Mouse (Mus musculus) kidney, postnatal 14 days (tissue): ENCODE data around the gene Ubqln3.

Source experiments
- DNase-seq: peaks from one replicate; pipeline ENCODE4 v3.0.0; 2022; ENCODE audit warnings: mixed read lengths

Ubqln3 gene

DNA sequence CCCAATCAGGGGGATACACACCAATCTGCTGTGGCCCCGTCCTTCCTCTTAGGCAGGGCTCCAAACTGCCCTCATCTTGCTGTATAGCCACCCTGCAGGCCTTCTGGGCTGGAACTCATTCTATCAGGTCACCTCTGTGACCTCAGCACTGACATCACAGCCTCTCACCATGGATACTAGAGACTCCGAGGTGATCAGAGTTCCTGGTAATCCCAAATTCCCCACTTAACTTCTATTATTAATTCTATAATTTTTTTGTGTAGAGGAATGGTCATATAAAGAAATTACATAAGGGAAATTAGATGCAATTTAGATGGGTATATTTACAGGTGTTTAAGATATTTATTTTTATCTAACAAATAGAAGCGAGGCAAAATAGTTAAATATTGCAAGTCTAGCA is at the start of gene Ubqln3:
Gene Ubqln3, minus strand, starts transcription at position 101 of the 400 bp plus-strand sequence.
- no peak for DNase-seq

DNA sequence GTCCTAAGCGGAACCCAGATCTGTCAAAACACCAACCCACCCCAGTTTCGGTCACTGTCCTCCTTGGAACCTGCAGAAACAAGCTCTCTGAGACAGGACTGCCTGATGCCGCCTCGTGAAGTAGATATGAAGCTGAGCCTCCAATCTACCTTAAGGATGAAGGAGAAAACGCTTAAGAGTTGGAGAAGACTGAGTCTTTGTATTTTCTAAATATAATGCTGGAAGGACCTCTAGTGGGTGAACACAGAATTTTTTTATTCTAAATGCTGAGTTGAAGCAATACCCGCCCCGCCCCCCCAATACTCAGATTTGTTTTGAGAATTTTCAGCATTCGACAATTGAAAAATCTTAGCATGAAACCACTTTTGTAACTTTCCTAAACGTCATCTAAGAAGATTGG is 48.2 kb upstream of the Ubqln3 start:
- DNase-seq: no peak

DNA sequence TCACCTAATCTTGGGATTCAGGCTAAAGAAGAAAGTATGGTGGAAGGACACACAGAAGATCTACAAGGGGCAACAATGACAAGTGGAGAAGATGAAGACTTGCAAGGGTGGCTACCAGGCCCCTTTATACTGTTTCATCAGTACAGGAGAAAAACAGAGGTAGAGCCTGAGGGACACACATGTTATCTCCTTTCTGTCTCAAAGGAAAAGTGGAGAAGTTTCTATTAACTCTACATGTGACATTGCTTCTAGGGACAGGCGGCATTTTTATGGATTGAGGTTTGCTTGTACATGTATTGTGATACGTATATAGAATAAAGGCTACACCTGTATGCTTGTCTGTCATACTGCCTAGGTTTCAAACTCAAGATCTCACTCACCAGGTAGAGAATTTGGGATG is 40.2 kb upstream of the Ubqln3 start, which contains the start of gene Olfr648:
Gene Olfr648, minus strand, starts transcription at position 101 of the 400 bp plus-strand sequence.
- no peak for DNase-seq

DNA sequence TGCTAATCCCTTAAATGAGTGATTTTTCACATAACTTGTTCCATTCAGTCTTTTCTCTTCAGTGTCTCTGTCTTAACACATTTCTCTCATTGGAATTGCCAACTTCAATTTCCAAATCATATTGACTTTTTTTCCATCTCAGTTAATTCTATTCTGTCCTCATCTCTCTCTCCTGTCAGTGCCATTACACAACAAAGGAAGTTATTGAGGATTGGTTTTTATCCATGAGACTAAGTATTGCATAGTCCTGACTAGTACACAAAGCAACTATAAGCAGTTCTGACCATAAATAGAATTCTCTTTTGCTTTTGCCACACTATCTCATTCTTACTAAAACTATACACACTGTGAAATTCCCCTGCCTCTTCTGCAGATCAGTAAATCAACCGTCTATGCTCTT is 36.0 kb upstream of the Ubqln3 start:
- DNase-seq: no peak

DNA sequence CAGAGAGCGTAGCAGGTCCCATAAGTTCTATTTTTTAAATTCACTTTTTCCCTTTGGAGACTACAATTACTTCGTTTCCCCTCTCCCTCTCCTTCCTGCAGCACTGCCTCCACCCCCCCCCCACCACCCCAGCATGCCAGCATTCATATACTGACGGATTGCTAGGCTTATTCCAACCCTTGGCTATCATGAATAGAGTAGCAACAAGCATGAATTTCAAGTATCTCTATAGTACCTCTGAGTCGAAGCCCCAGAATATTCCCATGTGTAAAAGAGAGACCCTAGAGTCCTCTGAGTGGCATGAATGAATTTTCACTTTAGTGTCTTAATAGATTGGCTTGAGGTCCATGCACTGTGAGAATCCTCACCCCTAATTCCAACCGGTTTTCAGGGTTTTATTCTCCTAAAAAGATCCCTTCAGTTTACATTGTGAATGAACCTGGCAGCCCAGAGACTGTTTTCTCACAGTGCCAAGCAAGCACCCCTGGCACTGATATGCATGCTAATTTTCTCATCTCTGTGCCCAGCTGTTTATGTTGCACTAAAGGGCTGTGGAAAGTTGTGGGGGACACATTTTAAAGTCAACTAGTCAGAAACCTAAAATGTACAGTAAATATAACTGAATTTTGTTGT is 35.5 kb upstream of the Ubqln3 start:
- no peak for DNase-seq

DNA sequence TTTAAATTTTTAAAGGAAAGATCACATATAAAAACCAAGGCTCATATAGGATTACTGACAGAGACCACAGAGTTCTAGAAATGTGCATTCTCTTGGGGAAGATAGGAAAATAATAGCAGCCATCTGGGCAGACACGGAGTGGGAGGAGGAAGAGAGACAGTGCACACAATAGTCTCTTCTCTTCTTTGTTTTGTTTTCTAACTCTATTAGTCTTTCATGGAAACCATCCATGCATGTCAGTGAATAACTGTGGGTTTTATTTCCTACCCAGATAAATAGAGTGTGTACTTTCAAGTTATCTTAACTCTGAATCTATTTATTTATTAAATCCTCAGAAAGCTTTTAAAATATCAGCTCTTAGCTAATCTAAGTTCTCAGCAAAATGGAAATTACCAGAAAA is 32.0 kb upstream of the Ubqln3 start:
- no peak for DNase-seq

DNA sequence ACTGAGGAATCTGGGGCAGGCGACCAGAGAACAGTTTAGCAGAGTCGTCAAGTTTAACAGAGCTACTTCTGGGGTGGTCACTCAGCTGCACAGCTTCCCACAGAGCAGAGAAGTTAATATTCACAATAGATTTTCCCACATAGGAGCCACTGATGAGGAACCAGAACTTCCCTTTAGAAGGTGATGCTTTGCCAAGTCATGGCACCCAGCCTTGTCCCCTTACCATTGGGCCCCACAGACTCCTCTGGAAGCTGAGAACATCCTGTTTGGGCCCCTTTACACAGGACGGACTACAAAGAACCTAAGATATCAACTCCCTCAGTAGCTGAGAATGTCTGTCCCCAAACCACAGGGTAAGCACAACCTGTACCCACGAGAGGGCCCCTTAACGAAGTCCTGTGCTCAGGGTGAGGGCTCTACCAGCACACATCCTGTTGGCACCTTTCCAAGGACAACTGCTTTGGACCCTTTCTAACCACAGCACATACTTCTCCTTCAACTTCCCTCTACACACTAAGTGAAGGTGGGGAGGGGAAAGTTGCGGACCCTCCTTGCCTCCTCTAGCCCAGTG is 26.6 kb upstream of the Ubqln3 start:
- DNase-seq: no peak

DNA sequence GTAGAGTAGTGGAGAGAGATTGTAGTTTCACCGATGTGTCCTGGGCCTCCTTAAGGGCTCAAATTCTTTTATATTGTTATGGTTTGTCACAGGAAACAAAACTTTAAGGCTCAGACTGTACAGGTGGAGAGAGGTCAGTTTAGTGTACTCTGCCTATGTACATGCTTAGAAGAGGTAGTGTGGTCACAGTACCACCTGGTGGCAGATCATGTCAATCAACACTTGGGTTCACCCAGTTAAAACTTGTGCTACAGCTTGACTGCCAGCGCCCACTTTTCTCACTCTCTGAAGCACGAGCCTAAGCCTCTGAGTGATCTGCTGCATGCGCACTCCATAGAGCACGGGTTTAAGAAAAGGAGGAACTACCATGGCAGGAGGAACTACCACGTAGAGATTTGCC is 24.0 kb upstream of the Ubqln3 start:
- no peak for DNase-seq

DNA sequence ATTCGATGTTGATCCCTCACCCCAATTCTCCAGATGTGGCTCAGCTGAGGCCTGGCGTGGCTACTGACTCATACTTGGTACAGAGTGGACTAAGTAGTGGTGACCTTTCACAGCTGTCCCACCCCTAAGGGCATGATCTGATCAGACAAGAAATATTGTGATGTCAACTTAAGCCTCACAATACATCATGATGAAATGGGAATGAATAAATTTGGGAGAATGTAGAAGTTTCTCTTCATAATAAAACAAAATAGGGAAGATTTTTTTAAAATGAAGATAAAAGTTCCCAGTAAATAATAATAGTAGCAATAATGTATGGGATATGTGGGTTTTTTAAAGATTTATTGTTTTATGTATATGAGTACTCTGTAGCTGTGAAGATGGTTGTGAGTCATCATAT is 7.4 kb upstream of the Ubqln3 start, which contains the start of gene Ubqlnl:
Gene Ubqlnl, minus strand, starts transcription at position 101 of the 400 bp plus-strand sequence.
- no peak for DNase-seq

DNA sequence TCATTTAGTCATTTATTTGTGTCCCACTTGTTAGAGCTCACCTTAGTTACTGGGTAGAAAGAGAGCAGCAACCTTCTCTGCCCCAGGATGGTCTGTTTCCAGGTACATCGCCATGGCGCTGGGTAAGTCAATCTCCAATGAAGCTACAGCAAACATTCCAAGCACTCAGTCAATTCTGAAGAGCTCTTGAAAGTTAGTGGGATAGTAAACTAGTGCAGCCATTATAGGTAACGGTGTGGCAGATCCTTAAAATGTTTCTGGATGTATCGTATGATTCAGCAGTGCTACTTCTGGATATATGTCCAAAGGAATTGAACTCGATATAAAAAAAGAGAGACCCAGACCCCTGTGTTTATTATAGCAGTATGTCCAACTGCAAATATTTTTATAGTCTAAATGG is 5.8 kb downstream of the Ubqln3 start, which contains the start of gene Olfr643:
Gene Olfr643, minus strand, starts transcription at position 101 of the 400 bp plus-strand sequence.
- DNase-seq: no peak

DNA sequence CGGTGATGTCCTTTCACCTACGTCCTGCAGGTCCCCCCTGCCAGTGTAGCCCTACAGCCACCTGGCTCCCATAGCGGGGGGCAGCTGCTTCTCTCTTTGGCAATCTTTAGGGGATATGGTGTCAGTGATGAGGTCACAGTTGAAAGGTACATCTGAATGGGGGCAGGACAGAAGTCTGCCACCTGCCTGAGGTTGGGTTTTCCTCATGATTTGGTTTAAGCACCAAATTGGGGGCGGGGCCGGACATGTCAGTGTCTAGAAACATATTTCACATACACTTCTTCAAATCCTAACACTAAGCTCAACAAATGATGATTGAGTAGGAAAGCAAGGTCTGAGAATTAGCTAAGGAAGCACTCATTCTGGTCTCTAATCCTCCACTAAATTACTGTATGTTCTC is 13.4 kb downstream of the Ubqln3 start, which contains the start of gene Ubqln5:
Gene Ubqln5, minus strand, starts transcription at position 101 of the 400 bp plus-strand sequence.
- no peak for DNase-seq

DNA sequence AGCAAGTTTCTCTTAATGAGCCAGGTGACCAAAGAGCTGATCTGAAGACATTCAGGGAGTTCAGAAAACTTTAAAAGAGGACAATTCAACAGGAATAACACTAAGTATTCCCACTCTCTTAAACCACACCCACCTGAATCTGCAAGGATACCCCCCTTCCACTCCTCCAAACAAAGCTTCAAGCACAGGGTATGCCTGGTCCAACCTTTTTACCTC is 38.4 kb downstream of the Ubqln3 start, which contains the start of gene Olfr646:
Gene Olfr646, plus strand, starts transcription at position 117 of the 216 bp plus-strand sequence.
- no peak for DNase-seq

DNA sequence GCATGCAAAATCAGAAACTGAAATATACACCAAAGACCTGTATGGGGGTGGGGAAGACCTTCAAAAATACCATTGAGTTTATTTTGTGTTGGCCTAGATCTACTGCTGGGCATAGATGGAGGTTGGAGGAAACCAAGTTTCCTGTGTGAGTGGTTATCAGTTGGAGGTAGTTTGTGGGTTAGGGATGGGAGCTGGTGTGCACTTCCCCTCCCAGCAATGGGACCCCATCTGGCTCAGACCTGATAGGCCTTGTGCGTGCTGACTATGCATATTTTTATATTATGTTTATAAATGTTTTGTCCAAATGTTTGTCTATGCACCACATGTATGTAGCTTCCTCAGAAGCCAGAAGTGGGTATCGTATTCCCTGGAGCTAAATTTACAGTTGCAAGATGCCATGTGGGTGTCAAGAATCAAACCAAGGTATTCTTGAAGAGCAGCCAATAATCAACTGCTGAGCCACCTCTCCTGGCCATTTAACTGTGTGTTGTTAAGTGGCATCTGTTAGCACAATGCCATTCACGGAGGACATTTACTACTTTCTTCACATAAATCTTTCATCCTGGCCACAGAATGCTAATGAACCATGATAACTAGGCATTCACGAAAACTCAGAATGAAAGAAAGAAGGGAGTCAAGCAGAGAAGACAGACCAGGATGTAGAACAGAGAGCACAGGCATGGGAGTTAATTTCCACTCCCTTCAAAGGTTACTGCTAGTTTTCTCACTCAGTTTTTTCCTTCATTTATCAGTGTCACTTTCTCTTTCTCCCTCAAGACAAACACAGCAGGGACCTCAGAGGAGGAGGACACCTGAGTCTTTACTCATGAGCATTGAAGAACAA is 38.9 kb downstream of the Ubqln3 start:
- DNase-seq: no peak
